Mouse (Mus musculus): ENCODE data around the gene Fam81a.

Gene Fam81a

GRCm38 (mm10) chr9:70142460-70142859, at the start of gene Fam81a:
TSS of gene Fam81a (minus strand) at chr9:70142560.
- DNase-seq = no peak

- DNase-seq = no peak
These were observed 40.3 kb upstream of the Fam81a start for GRCm38 (mm10) chr9:70182639-70183038.

GRCm38 (mm10) chr9:70181719-70182118, 39.4 kb upstream of the Fam81a start:
- DNase-seq = no peak

GRCm38 (mm10) chr9:70176291-70176690, 33.9 kb upstream of the Fam81a start:
- no peak for DNase-seq

- no peak for DNase-seq
These were observed 32.5 kb upstream of the Fam81a start for GRCm38 (mm10) chr9:70174896-70175295.

- DNase-seq = no peak
These were observed 32.0 kb upstream of the Fam81a start for GRCm38 (mm10) chr9:70174291-70174848.

GRCm38 (mm10) chr9:70168973-70169372, 26.6 kb upstream of the Fam81a start:
- DNase-seq = no peak

GRCm38 (mm10) chr9:70160071-70160470, 17.7 kb upstream of the Fam81a start:
- DNase-seq = peak; percentile 58

GRCm38 (mm10) chr9:70147618-70148017, 5.3 kb upstream of the Fam81a start:
- no peak for DNase-seq

GRCm38 (mm10) chr9:70145426-70145825, 3.1 kb upstream of the Fam81a start:
- DNase-seq = no peak

GRCm38 (mm10) chr9:70143326-70143725, 966 bp upstream of the Fam81a start:
- no peak for DNase-seq

- DNase-seq = peak; percentile 26
These were observed 454 bp downstream of the Fam81a start for GRCm38 (mm10) chr9:70141885-70142326.

GRCm38 (mm10) chr9:70140871-70141796, 1.2 kb downstream of the Fam81a start:
- DNase-seq = peak; percentile 93

- peak; percentile 30 for DNase-seq
These were observed 2.0 kb downstream of the Fam81a start for GRCm38 (mm10) chr9:70140340-70140739.

GRCm38 (mm10) chr9:70139331-70139885, 3.0 kb downstream of the Fam81a start:
- no peak for DNase-seq

GRCm38 (mm10) chr9:70138511-70138910, 3.8 kb downstream of the Fam81a start:
- no peak for DNase-seq

- DNase-seq = no peak
These were observed 4.4 kb downstream of the Fam81a start for GRCm38 (mm10) chr9:70137991-70138390.

GRCm38 (mm10) chr9:70135186-70135585, 7.2 kb downstream of the Fam81a start:
- DNase-seq = no peak

GRCm38 (mm10) chr9:70134716-70135115, 7.6 kb downstream of the Fam81a start:
- no peak for DNase-seq

GRCm38 (mm10) chr9:70134215-70134614, 8.1 kb downstream of the Fam81a start:
- no peak for DNase-seq

- no peak for DNase-seq
These were observed 11.6 kb downstream of the Fam81a start for GRCm38 (mm10) chr9:70130786-70131185.

GRCm38 (mm10) chr9:70111869-70112286, 30.5 kb downstream of the Fam81a start:
- no peak for DNase-seq

- no peak for DNase-seq
These were observed 31.5 kb downstream of the Fam81a start for GRCm38 (mm10) chr9:70110871-70111270.

- peak; percentile 89 for DNase-seq
These were observed 33.1 kb downstream of the Fam81a start for GRCm38 (mm10) chr9:70109279-70109678.
